Mouse (Mus musculus) myocyte (in vitro differentiated cells): ENCODE data around the gene Arglu1. TPM values are rescaled to one million over a fixed set of nuclear protein-coding genes. Genes with fewer than 3 reads are reported as not detected.

ENCODE experiments used
- H3K27me3 ChIP-seq: one replicate; pipeline ENCODE4 v1.6.1; 2011; ENCODE audit not compliant: control insufficient read depth, insufficient read depth, insufficient read length
- H3K36me3 ChIP-seq: one replicate; pipeline ENCODE4 v1.6.1; 2011; ENCODE audit not compliant: control insufficient read depth, insufficient read depth
- H3K4me2 ChIP-seq: one replicate; pipeline ENCODE4 v1.6.1; 2011; ENCODE audit warnings: low read depth, control low read depth
- H3K4me3 ChIP-seq: one replicate; pipeline ENCODE4 v1.5.1; 2011; ENCODE audit warnings: mild to moderate bottlenecking, control low read depth, moderate library complexity
- H3K79me2 ChIP-seq: one replicate; pipeline ENCODE4 v1.6.1; 2011; ENCODE audit not compliant: control insufficient read depth, insufficient read depth
- H3ac ChIP-seq: one replicate; pipeline ENCODE4 v1.6.1; 2011; ENCODE audit not compliant: control insufficient read depth, insufficient read length
- CEBPB ChIP-seq: IDR thresholded peaks from 2 replicates; pipeline ENCODE4 v1.6.1; 2011; ENCODE audit warnings: mild to moderate bottlenecking, moderate library complexity; ENCODE audit not compliant: poor library complexity, insufficient read depth, severe bottlenecking
- E2F4 ChIP-seq: IDR thresholded peaks from one replicate; pipeline ENCODE4 v1.6.1; 2011; ENCODE audit warnings: mild to moderate bottlenecking, control low read depth, moderate library complexity; ENCODE audit not compliant: insufficient read depth
- MAX ChIP-seq: IDR thresholded peaks from one replicate; pipeline ENCODE4 v1.6.1; 2011; ENCODE audit warnings: low read depth, mild to moderate bottlenecking, control low read depth
- POLR2A ChIP-seq: IDR thresholded peaks from one replicate; pipeline ENCODE4 v1.6.1; 2011; ENCODE audit warnings: low read depth, mild to moderate bottlenecking, control low read depth, moderate library complexity; ENCODE audit not compliant: insufficient read length
- SRF ChIP-seq: IDR thresholded peaks from one replicate; pipeline ENCODE4 v1.6.1; 2011; ENCODE audit warnings: low read depth; ENCODE audit not compliant: control insufficient read depth, insufficient read length
- TCF12 ChIP-seq: IDR thresholded peaks from one replicate; pipeline ENCODE4 v1.6.1; 2011; ENCODE audit warnings: mild to moderate bottlenecking, control low read depth; ENCODE audit not compliant: poor library complexity, insufficient read depth, severe bottlenecking
- USF1 ChIP-seq: IDR thresholded peaks from one replicate; pipeline ENCODE4 v1.6.1; 2011; ENCODE audit warnings: low read depth, mild to moderate bottlenecking, control low read depth, moderate library complexity
- polyA plus RNA-seq: library from polyadenylated mRNA; unstranded; fragments of >200 nt; fragmentation: generic; extraction: Trizol; gene quantifications from one replicate; pipeline ENCODE4 v1.2.1, GENCODE M21; 2012; ENCODE audit warnings: missing spikeins

The Arglu1 gene
- polyA plus RNA-seq, 1 experiment: 17.7 TPM

DNA sequence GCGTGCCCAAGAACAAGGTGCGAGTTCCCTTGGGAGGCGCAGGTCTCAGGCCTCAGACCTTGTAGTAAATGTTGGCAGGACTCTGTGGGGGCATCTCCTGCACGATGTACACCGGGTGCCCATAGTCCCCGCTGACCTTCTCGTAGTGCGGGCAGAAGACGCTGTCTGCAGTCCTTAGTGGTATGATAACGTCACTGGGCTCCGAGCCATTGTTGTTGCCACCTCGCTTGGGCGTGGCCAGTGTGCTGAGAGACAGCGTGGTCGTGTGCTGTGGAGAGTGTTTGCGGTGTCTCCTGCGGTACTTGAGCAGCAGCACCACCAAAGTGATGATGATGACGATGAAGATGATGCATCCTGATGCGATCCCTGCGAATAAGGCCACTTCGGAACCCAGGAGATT lies 69.8 kb downstream of the Arglu1 start:
- no peak overlapping the region for H3K4me3 ChIP-seq
- peaks cover 14% of the 10 kb centered on the region for H3K36me3 ChIP-seq
- peaks cover 9% of the 10 kb centered on the region for H3K79me2 ChIP-seq
- H3K27me3 ChIP-seq: no peaks in the 10 kb centered on the region
- H3K4me2 ChIP-seq: no peak overlapping the region
- no peak overlapping the region for H3ac ChIP-seq
- TF ChIP-seq TCF12 (no peak), USF1 (no peak), POLR2A (no peak), E2F4 (no peak), SRF (no peak)

DNA sequence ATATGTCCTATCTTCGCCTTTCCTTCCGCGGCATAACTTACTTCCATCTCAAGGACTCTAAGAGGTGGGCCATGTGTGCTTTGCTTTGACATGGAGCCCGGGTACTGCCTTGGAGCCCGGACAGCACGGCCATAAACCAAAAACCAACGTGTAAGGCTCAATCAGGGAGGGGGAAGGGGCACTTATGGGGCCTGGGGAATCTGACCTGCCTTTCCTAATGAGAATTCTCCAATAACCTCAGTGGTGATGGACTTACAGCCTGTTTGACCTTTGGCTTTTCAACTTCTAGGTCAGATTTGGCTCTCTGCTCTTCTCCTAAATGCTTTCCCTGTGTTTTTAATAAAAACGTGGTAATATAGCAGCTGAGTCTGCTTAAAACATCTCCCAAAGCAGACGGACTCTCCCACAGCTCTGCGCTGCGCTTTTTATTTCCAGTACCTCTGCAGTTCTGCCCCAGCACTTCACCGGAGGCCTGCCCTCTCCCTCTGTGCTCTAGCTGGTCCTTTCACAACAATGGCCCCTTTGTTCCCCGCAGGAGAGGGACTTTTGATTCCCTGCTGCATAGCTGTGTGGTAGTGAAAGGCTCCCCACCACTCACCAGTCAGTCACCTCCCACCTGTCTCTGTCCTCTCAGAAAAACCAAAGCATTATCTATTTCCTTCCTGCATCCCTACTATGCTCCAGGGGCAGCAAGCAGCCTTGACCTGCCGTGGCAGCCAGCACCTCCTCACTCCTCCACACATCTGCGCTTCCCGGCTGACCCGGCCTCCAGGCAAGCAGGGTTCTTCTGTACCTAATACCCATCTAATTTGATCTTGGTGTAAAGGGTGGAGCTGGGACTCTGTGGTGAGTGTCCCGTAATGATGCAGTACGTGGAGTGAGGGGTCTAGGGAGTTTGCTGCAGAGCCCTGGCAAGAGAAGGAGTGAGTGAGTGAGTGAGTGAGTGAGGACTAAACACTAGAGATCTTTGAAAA lies 70.8 kb downstream of the Arglu1 start:
- Histone ChIP-seq H3K36me3 (peaks cover 14% of the 10 kb centered on the region), H3K79me2 (peaks cover 6% of the 10 kb centered on the region), H3K27me3 (no peaks in the 10 kb centered on the region), H3ac (no peak overlapping the region), H3K4me3 (no peak overlapping the region), H3K4me2 (no peak overlapping the region)
- TF ChIP-seq MAX (no peak), CEBPB (no peak)

Other genes with a start within 250 kb of the Arglu1 start
- gene Efnb2, start 29.3 kb downstream of the Arglu1 start, polyA plus RNA-seq: 10.3 TPM